Mouse (Mus musculus) cortical plate, adult 2 months (tissue): ENCODE data around the gene Bfar.

Experiments used
- CTCF ChIP-seq: fragments of 200-500 bp; IDR thresholded peaks from 2 replicates; pipeline ENCODE4 v1.5.1; 2011; ENCODE audit warnings: mild to moderate bottlenecking, control low read depth, low read length; ENCODE audit not compliant: insufficient read depth; ENCODE audit errors: extremely low read depth
- POLR2A ChIP-seq: fragments of 200-500 bp; IDR thresholded peaks from 2 replicates; pipeline ENCODE4 v1.6.1; 2011; ENCODE audit warnings: mild to moderate bottlenecking, low read length, control low read depth; ENCODE audit not compliant: insufficient read depth; ENCODE audit errors: extremely low read depth

DNA sequence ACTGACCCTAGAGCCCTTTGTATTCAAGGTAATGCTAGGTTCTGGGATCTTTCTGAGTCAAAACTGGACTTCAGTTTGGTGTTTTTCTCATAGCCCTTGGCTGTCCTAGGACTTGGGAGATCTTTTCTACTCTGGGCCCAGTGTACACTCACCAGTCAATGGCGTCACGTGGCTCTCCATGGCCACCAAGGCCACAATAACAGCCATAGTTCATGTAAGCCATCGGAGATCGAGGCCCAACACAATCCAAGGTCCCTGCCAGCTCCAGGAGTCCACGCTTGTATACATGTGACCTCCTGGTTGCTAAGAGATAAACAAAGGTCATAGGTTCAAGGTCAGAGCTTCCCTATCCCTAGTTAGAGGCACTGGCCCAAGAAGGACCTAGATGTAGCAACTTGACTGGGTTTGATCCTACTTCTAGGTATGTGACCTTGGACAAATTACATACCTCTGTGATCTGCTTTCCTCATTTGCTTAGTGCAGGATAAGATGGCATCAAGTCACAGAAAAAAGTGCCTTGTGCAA lies 56.2 kb downstream of the Bfar start:
- TF ChIP-seq CTCF, result no peak
- TF ChIP-seq POLR2A, result no peak
